Mouse (Mus musculus) bone marrow, adult 2 months (tissue): Measurements from ENCODE around the gene Nav2.

Source experiments
- CTCF ChIP-seq: fragments of 200-500 bp; IDR thresholded peaks from 2 replicates; pipeline ENCODE4 v1.5.1; 2011; ENCODE audit warnings: low read length, control low read depth; ENCODE audit not compliant: control insufficient read depth, insufficient read depth
- POLR2A ChIP-seq: fragments of 200-500 bp; IDR thresholded peaks from 2 replicates; pipeline ENCODE4 v1.6.1; 2011; ENCODE audit warnings: low read depth, mild to moderate bottlenecking, control low read depth, low read length, borderline replicate concordance; ENCODE audit not compliant: control insufficient read depth

DNA sequence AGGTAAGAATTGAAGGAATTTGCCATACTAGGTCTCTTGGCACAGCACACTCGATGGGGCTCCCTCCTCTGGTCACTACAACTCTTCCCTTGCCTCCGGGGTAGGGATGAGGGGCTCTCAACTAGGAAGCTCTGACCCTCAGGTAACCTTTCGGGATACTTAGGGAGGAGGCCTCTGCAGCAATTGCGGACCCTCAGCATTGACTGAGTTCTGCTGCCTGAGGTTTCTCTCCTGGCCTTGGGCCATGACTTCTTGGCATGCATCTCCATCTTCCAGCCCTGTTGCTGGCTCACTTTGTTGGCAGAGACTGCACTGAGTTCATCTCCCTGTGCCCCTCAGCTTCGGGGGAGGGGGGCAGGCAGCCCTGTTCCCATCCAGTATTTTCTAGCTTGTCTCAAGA, 650.4 kb downstream of the Nav2 start:
- no peak for TF ChIP-seq CTCF
- no peak for TF ChIP-seq POLR2A
